Comparison of ENCODE assay signal across 8 mouse cellular contexts in the genomic region with DNA sequence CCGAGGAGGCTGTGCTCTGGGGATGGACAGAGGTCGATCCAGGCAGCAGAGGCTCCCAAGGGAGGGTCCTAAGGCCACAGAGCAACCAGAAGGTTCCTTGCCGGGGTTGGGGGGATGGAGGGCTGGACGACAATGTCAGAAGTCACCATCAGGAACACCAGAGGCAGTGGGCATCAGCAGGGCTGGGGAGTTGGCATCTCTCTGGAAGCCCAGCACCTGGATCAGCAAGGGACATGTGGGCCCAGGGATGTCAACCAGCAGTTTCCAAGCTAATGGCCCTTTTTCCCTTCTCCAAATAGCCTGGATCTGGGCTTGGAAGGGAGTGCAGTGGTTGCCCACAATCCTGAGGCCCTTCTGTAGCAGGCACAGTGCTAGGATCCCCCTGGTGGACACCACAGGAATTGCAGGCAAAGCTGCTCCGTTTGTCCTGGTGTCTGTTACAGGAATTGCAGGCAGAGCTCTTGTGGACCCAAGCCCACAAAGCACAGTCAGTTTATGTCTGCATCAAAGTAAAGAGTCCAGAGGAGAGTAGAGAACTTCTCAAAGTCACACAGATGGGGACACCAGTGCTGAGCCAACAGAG. TPM values are rescaled to one million over a fixed set of nuclear protein-coding genes. Genes with fewer than 3 reads are reported as not detected.
DNase-seq lines count a peak whose midpoint lies in the region; ATAC-seq and TF ChIP-seq lines count a peak whose summit lies in the region.
"Had no signal": no experiment of that assay in that cellular context is flagged by ENCODE, and none has a peak within 500 bp of the region (broad histone marks: within the 10 kb centered on the region; RNA-seq: fewer than 3 reads in every experiment).

No protein-coding gene starts in this region.

- H3K36me3 ChIP-seq in MEL (ENCODE audit: control insufficient read depth in 1 of 2, insufficient read depth in 2 of 2, low read length in 2 of 2): no peaks in the 10 kb centered on the region
- H3K36me3 ChIP-seq in forebrain, embryonic 13.5 days (ENCODE audit: poor library complexity, severe bottlenecking): no peaks in the 10 kb centered on the region
- no peaks in the 10 kb centered on the region for H3K36me3 ChIP-seq in hindbrain, embryonic 11.5 days (ENCODE audit: control insufficient read depth, insufficient read depth, low read length)

- no peak for TF ChIP-seq EP300 in MEL (IDR thresholded peaks at IDR 0.05; ENCODE audit: low read depth in 1 of 2, low read length in 2 of 2)

- TF ChIP-seq RAD21 in MEL (IDR thresholded peaks at IDR 0.05; ENCODE audit: low read depth, low read length): peak; percentile 94

- DNase-seq in MEL (ENCODE audit: low read depth, low spot score): peak; percentile 86
- DNase-seq in c-Kit-negative CD71-positive TER-119-positive erythroid progenitor cells, embryonic 14.5 days (ENCODE audit: low read depth, low spot score): peak; percentile 67
- peak; percentile 87 for DNase-seq in hindbrain, embryonic 11.5 days (ENCODE audit: low spot score)
- peak; percentile 83 to 85 for DNase-seq in layer of hippocampus, postnatal 25 days (ENCODE audit: extremely low spot score in 1 of 2, low spot score in 1 of 2)
- peak; percentile 61 to 64 for DNase-seq in right cerebral cortex, postnatal 36 days (ENCODE audit: low spot score in 2 of 2)

- peak overlapping the region; percentile 19 for H3K4me2 ChIP-seq in forebrain, embryonic 13.5 days
- H3K4me2 ChIP-seq in hindbrain, embryonic 11.5 days (replicated peaks; ENCODE audit: low read depth, low read length): no peak overlapping the region

- 58% methylated on average over 5 of the region's 5 CpGs for WGBS in forebrain, embryonic 13.5 days
- 56% methylated on average over 5 of the region's 5 CpGs for WGBS in hindbrain, embryonic 11.5 days

- ATAC-seq in forebrain, embryonic 13.5 days: peak; percentile 52
- ATAC-seq in hindbrain, embryonic 11.5 days (ENCODE audit: low FRiP score): peak; percentile 20; the same call in 1 of the 2 replicates
- ATAC-seq in megakaryocyte progenitor cell, adult 5-6 weeks (replicated peaks; ENCODE audit: poor library complexity): peak; percentile 97

- H3K4me3 ChIP-seq in MEL (ENCODE audit: control insufficient read depth in 1 of 2, insufficient read depth in 1 of 2, low read depth in 2 of 2, low read length in 2 of 2): no peak overlapping the region
- H3K4me3 ChIP-seq in forebrain, embryonic 13.5 days: no peak overlapping the region
- no peak overlapping the region for H3K4me3 ChIP-seq in hindbrain, embryonic 11.5 days (ENCODE audit: low read depth, low read length)

- no peaks in the 10 kb centered on the region for H3K4me1 ChIP-seq in MEL (ENCODE audit: control insufficient read depth in 1 of 2, insufficient read depth in 2 of 2, low read length in 2 of 2)
- peaks cover 41% of the 10 kb centered on the region for H3K4me1 ChIP-seq in forebrain, embryonic 13.5 days
- peaks cover 3% of the 10 kb centered on the region; the same call in 1 of the 2 replicates for H3K4me1 ChIP-seq in hindbrain, embryonic 11.5 days (replicated peaks; ENCODE audit: control insufficient read depth, insufficient read depth, low read length)

- no peaks in the 10 kb centered on the region for H3K79me2 ChIP-seq in MEL (ENCODE audit: control insufficient read depth, insufficient read depth, low read length, poor library complexity)

- H3K27me3 ChIP-seq in MEL (ENCODE audit: control insufficient read depth in 1 of 2, insufficient read depth in 2 of 2, low read length in 2 of 2): no peaks in the 10 kb centered on the region
- H3K27me3 ChIP-seq in forebrain, embryonic 13.5 days: no peaks in the 10 kb centered on the region
- no peaks in the 10 kb centered on the region for H3K27me3 ChIP-seq in hindbrain, embryonic 11.5 days (ENCODE audit: control insufficient read depth, insufficient read depth, low read length)

- peak in 2 of 3 experiments; percentile 98 to 100; a peak in 5 of 6 replicates for TF ChIP-seq CTCF in MEL (IDR thresholded peaks at IDR 0.05 in 2 of 3, conservative IDR thresholded peaks at IDR 0.05 in 1 of 3; ENCODE audit: control insufficient read depth in 1 of 3, insufficient read depth in 1 of 3, low read depth in 2 of 3, low read length in 3 of 3, poor library complexity in 1 of 3, severe bottlenecking in 1 of 3)

- H3K9me3 ChIP-seq in MEL (replicated peaks; ENCODE audit: insufficient read depth, low read length): no peaks in the 10 kb centered on the region
- H3K9me3 ChIP-seq in forebrain, embryonic 13.5 days (replicated peaks): no peaks in the 10 kb centered on the region
- no peaks in the 10 kb centered on the region for H3K9me3 ChIP-seq in hindbrain, embryonic 11.5 days (ENCODE audit: control insufficient read depth, low read length)

- no peak overlapping the region for H3K9ac ChIP-seq in MEL (ENCODE audit: control insufficient read depth, low read depth, low read length, poor library complexity, severe bottlenecking)
- peak overlapping the region; percentile 22; the same call in 1 of the 2 replicates for H3K9ac ChIP-seq in forebrain, embryonic 13.5 days
- H3K9ac ChIP-seq in hindbrain, embryonic 11.5 days (ENCODE audit: low read depth, low read length): no peak overlapping the region

- TF ChIP-seq POLR2A in MEL (IDR thresholded peaks at IDR 0.05; ENCODE audit: control insufficient read depth in 1 of 2, insufficient read depth in 1 of 2, low read depth in 1 of 2, low read length in 2 of 2, poor library complexity in 1 of 2): no peak

- no peak overlapping the region for H3K27ac ChIP-seq in MEL (ENCODE audit: control insufficient read depth, low read depth, low read length)
- H3K27ac ChIP-seq in forebrain, embryonic 13.5 days: peak overlapping the region; percentile 99
- H3K27ac ChIP-seq in hindbrain, embryonic 11.5 days (ENCODE audit: low read depth, low read length): peak overlapping the region; percentile 85
- H3K27ac ChIP-seq: macrophage had no signal

TF ChIP-seq in MEL, 35 proteins besides CTCF, POLR2A, EP300 and RAD21:
- peak; percentile 76 for TF ChIP-seq ZC3H11A (IDR thresholded peaks at IDR 0.05; ENCODE audit: low read depth, low read length)
- peak; percentile 12; the same call in 1 of the 2 replicates for TF ChIP-seq TBP (IDR thresholded peaks at IDR 0.05; ENCODE audit: low read depth, low read length)
- no peak for TF ChIP-seq MYB (IDR thresholded peaks at IDR 0.05; ENCODE audit: low read depth, low read length)
- TF ChIP-seq SMC3 (IDR thresholded peaks at IDR 0.05; ENCODE audit: low read depth, low read length): peak; percentile 91

RNA-seq across cellular contexts. Expression of a gene that starts 1.3 kb away (rescaled TPM):
- 0.62 and 0.65 TPM in 2 replicates for total RNA-seq in MEL (2012; rRNA removed)
- 1 to 10 TPM in 1 of 2 experiments, not detected in 1; 3.1 TPM for polyA plus RNA-seq in MEL (2012; ENCODE audit: insufficient read depth in 1 of 2, insufficient read length in 2 of 2, low read depth in 1 of 2, low replicate concordance in 2 of 2, missing spikeins in 1 of 2)
- 1.2 and 1.7 TPM in 2 replicates for polyA plus RNA-seq in forebrain, embryonic 13.5 days (2015; fragmentation: Nextera tagmentation; extraction: Ambion mirVana)
- polyA plus RNA-seq in hindbrain, embryonic 11.5 days (2014; fragmentation: Nextera tagmentation; extraction: Ambion mirVana): 1.0 and 1.1 TPM in 2 replicates
- 1 to 10 TPM; 1.9 to 3.4 TPM for total RNA-seq in layer of hippocampus, postnatal 25 days (2021)
- total RNA-seq in megakaryocyte progenitor cell, adult 5-6 weeks (2015): 0.25 and 1.6 TPM in 2 replicates
- 0.10 TPM in 1 of 2 replicates, not detected in the other for total RNA-seq in megakaryocyte progenitor cell, adult 5-6 weeks (2017)

RNA-seq across cellular contexts. Expression of a gene that starts 31.5 kb away (rescaled TPM):
- 61.6 and 66.5 TPM in 2 replicates for total RNA-seq in MEL (2012; rRNA removed)
- polyA plus RNA-seq in MEL (2012; ENCODE audit: insufficient read depth in 1 of 2, insufficient read length in 2 of 2, low read depth in 1 of 2, low replicate concordance in 2 of 2, missing spikeins in 1 of 2): 100 to 1,000 TPM; 217 to 741 TPM
- polyA plus RNA-seq in forebrain, embryonic 13.5 days (2015; fragmentation: Nextera tagmentation; extraction: Ambion mirVana): 77.9 and 84.3 TPM in 2 replicates
- 47.6 and 56.1 TPM in 2 replicates for polyA plus RNA-seq in hindbrain, embryonic 11.5 days (2014; fragmentation: Nextera tagmentation; extraction: Ambion mirVana)
- 100 to 1,000 TPM in 1 of 2 experiments, 10 to 100 TPM in 1; 87.9 to 144 TPM for total RNA-seq in layer of hippocampus, postnatal 25 days (2021)
- 56.2 and 63.8 TPM in 2 replicates for total RNA-seq in megakaryocyte progenitor cell, adult 5-6 weeks (2015)
- 70.3 and 120 TPM in 2 replicates for total RNA-seq in megakaryocyte progenitor cell, adult 5-6 weeks (2017)

RNA-seq across cellular contexts. Expression of a gene that starts 31.8 kb away (rescaled TPM):
- 87.3 and 103 TPM in 2 replicates for total RNA-seq in MEL (2012; rRNA removed)
- 100 to 1,000 TPM in 1 of 2 experiments, not detected in 1; 203 TPM for polyA plus RNA-seq in MEL (2012; ENCODE audit: insufficient read depth in 1 of 2, insufficient read length in 2 of 2, low read depth in 1 of 2, low replicate concordance in 2 of 2, missing spikeins in 1 of 2)
- polyA plus RNA-seq in forebrain, embryonic 13.5 days (2015; fragmentation: Nextera tagmentation; extraction: Ambion mirVana): 126 and 135 TPM in 2 replicates
- polyA plus RNA-seq in hindbrain, embryonic 11.5 days (2014; fragmentation: Nextera tagmentation; extraction: Ambion mirVana): 93.7 and 105 TPM in 2 replicates
- 100 to 1,000 TPM; 148 to 163 TPM for total RNA-seq in layer of hippocampus, postnatal 25 days (2021)
- 58.8 and 59.6 TPM in 2 replicates for total RNA-seq in megakaryocyte progenitor cell, adult 5-6 weeks (2015)
- total RNA-seq in megakaryocyte progenitor cell, adult 5-6 weeks (2017): 79.6 and 88.1 TPM in 2 replicates

RNA-seq across cellular contexts. Expression of a gene that starts 40.6 kb away (rescaled TPM):
- not detected in 2 replicates for total RNA-seq in MEL (2012; rRNA removed)
- polyA plus RNA-seq in MEL (2012; ENCODE audit: insufficient read depth in 1 of 2, insufficient read length in 2 of 2, low read depth in 1 of 2, low replicate concordance in 2 of 2, missing spikeins in 1 of 2): not detected
- polyA plus RNA-seq in forebrain, embryonic 13.5 days (2015; fragmentation: Nextera tagmentation; extraction: Ambion mirVana): 0.14 TPM in 1 of 2 replicates, not detected in the other
- polyA plus RNA-seq in hindbrain, embryonic 11.5 days (2014; fragmentation: Nextera tagmentation; extraction: Ambion mirVana): not detected in 2 replicates
- total RNA-seq in layer of hippocampus, postnatal 25 days (2021): not detected
- not detected in 2 replicates for total RNA-seq in megakaryocyte progenitor cell, adult 5-6 weeks (2015)
- total RNA-seq in megakaryocyte progenitor cell, adult 5-6 weeks (2017): not detected in 2 replicates
- polyA plus RNA-seq: macrophage had no signal

RNA-seq across cellular contexts. Expression of a gene that starts 56.7 kb away (rescaled TPM):
- 281 and 334 TPM in 2 replicates for total RNA-seq in MEL (2012; rRNA removed)
- polyA plus RNA-seq in MEL (2012; ENCODE audit: insufficient read depth in 1 of 2, insufficient read length in 2 of 2, low read depth in 1 of 2, low replicate concordance in 2 of 2, missing spikeins in 1 of 2): 100 to 1,000 TPM in 1 of 2 experiments, not detected in 1; 274 TPM
- 212 and 224 TPM in 2 replicates for polyA plus RNA-seq in forebrain, embryonic 13.5 days (2015; fragmentation: Nextera tagmentation; extraction: Ambion mirVana)
- 184 and 192 TPM in 2 replicates for polyA plus RNA-seq in hindbrain, embryonic 11.5 days (2014; fragmentation: Nextera tagmentation; extraction: Ambion mirVana)
- 100 to 1,000 TPM; 138 to 163 TPM for total RNA-seq in layer of hippocampus, postnatal 25 days (2021)
- 93.3 and 94.0 TPM in 2 replicates for total RNA-seq in megakaryocyte progenitor cell, adult 5-6 weeks (2015)
- total RNA-seq in megakaryocyte progenitor cell, adult 5-6 weeks (2017): 93.3 and 99.4 TPM in 2 replicates

Comparison
In these comparisons a context has a peak if more than half of its experiments do, and no peak if none do; other contexts are left out.
1. ATAC-seq: peak in every context shown above with its lines; median percentile 97 in megakaryocyte progenitor cell, adult 5-6 weeks; 52 in forebrain, embryonic 13.5 days; 20 in hindbrain, embryonic 11.5 days.